Mouse (Mus musculus): ENCODE results near the gene Tuba8.

DNA sequence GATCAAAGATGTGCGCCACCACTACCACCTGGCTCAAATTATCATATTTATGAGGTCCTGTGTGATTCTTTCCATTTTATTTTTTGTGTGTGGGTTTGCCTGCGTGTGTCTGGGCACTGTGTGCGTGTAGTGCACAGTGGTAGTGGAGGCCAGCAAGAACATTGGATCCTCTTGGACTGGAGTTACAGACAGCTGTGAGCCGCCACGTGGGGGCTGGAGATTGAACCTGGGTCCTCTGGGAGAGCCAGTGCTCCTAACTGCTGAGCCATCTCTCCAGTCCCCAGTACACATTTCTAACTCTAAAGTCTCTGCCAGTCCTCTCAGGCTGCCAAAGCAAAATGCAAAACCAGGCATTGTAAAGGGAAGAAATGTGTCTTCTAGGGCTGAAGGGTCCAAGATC is 4.0 kb upstream of the Tuba8 start:
- TF ChIP-seq CTCF (IDR thresholded peaks at IDR 0.05; ENCODE audit: low read depth, low read length) (no peak), POLR2A (IDR thresholded peaks at IDR 0.05; ENCODE audit: extremely low read depth, insufficient read depth, low read length) (no peak)

Data from liver, adult 2 months (tissue).